Mouse (Mus musculus) thymus, postnatal 25 days (tissue): Measurements from ENCODE around the gene Prkd1.

Source experiments
- DNase-seq: peaks from one replicate; pipeline ENCODE4 v3.0.0; 2022

Prkd1 gene

DNA sequence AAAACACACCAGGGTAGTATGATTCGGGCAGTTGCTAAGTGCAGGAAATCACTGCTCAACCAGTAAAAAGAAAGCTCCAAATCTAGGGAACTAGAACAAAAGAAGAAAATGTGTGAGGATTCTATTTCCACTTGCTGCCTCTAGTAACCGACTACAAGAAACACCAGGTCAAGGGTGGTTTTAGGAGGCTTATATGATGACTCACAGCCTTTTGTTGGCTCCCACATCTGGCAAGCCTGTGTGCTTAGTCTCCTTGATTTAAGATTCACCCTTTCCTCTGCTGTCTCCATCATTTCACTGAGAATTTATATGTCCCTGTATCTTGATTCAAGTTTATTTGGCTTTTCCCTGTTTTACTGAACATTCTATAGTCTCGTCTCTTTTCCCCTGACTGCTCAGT, 339.6 kb downstream of the Prkd1 start:
- no peak for DNase-seq

GRCm38 (mm10) chr12:50301334-50301733, 347.6 kb downstream of the Prkd1 start:
- DNase-seq: no peak

DNA sequence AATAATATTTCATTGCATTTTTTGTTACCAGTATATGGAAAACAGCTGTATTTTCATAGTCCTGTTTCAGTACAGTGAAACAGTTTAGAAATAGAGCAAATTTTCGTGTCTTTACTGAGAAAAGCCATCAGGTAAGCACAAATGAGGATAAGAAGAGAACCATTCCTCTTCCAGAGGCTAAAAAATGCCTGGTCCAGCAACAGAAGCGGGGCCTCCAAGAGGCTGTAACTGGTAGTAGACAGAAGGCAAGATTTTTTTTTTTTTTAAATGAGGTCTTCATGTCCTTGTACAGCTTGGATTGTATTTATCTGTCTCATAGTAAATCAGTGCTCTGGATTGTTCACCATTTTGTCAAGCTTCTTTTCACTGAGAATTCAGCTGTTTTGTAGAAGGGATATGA, 352.8 kb downstream of the Prkd1 start:
- no peak for DNase-seq

- no peak for DNase-seq
Measured at GRCm38 (mm10) chr12:50295549-50295948, 353.3 kb downstream of the Prkd1 start.

DNA sequence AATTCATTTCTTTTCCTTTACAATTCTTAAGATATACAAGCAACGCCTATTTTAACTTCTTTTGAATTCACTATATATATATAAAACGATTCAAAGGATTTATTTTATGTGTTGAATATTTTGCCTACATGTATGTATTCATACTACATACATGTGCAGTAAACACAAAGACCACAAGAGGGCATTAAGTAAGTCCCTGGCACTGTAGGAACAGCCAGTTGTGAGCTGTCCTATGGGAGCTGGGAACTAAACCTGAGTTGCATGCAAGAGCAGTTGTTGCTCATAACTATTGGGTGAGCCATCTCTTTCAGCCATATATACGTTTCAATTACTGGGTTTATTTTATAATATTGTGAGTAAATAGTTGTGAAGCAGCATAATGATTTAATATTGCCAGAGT, 356.1 kb downstream of the Prkd1 start:
- DNase-seq: no peak
